Mouse (Mus musculus) intestine, embryonic 16.5 days (tissue): Measurements from ENCODE around the gene Pip4k2a. TPM values are rescaled to one million over a fixed set of nuclear protein-coding genes. Genes with fewer than 3 reads are reported as not detected.

Experiments used
- ATAC-seq: fragments of 200-750 bp; cut with Nextera tagmentation; 2 replicates; pipeline ENCODE4 v1.8.0; 2017; ENCODE audit warnings: moderate TSS enrichment, moderate library complexity
- H3K27ac ChIP-seq: fragments of 300-500 bp; sonication (generic); 2 replicates; pipeline ENCODE4 v1.5.1; 2014; ENCODE audit warnings: mild to moderate bottlenecking, low read length
- H3K27me3 ChIP-seq: fragments of 300-500 bp; sonication (generic); replicated peaks from 2 replicates; pipeline ENCODE4 v1.6.1; 2014; ENCODE audit warnings: low read length, control low read depth, mixed read lengths; ENCODE audit not compliant: control insufficient read depth, insufficient read depth
- H3K36me3 ChIP-seq: fragments of 300-500 bp; sonication (generic); 2 replicates; pipeline ENCODE4 v1.6.1; 2014; ENCODE audit warnings: low read length, control low read depth; ENCODE audit not compliant: control insufficient read depth, insufficient read depth
- H3K4me1 ChIP-seq: fragments of 300-500 bp; sonication (generic); 2 replicates; pipeline ENCODE4 v1.6.1; 2014; ENCODE audit warnings: low read length, control low read depth, mixed read lengths; ENCODE audit not compliant: control insufficient read depth, insufficient read depth
- H3K4me2 ChIP-seq: fragments of 300-500 bp; sonication (generic); 2 replicates; pipeline ENCODE4 v1.6.1; 2014; ENCODE audit warnings: low read depth, low read length, control low read depth
- H3K4me3 ChIP-seq: fragments of 300-500 bp; sonication (generic); 2 replicates; pipeline ENCODE4 v1.5.1; 2014; ENCODE audit warnings: mild to moderate bottlenecking, low read length
- H3K9ac ChIP-seq: fragments of 300-500 bp; sonication (generic); 2 replicates; pipeline ENCODE4 v1.6.1; 2014; ENCODE audit warnings: low read depth, low read length
- H3K9me3 ChIP-seq: fragments of 300-500 bp; sonication (generic); 2 replicates; pipeline ENCODE4 v1.6.1; 2016; ENCODE audit warnings: low read length, control low read depth; ENCODE audit not compliant: control insufficient read depth
- WGBS: fragments of 180-500 bp; shearing (Covaris S2); extraction: QIAGEN DNeasy Blood & Tissue Kit; methylation state at CpG from one replicate; pipeline ENCODE4 v1.1.7; 2014; 5-methylcytosine and 5-hydroxymethylcytosine counted together
- polyA plus RNA-seq: library from polyadenylated mRNA; unstranded; fragments of >200 nt; fragmentation: Nextera tagmentation; extraction: Ambion mirVana; gene quantifications from 2 replicates; pipeline ENCODE4 v1.2.1, GENCODE M21; 2015

The Pip4k2a gene
- polyA plus RNA-seq, 1 experiment from 2014 or later, result 7.6 TPM

- Histone ChIP-seq H3K36me3 (no peaks in the 10 kb centered on the region), H3K4me3 (no peak overlapping the region), H3K9ac (no peak overlapping the region; the same call in 1 of the 2 replicates), H3K9me3 (no peaks in the 10 kb centered on the region), H3K27ac (no peak overlapping the region), H3K4me2 (no peak overlapping the region), H3K4me1 (peaks cover 10% of the 10 kb centered on the region), H3K27me3 (no peaks in the 10 kb centered on the region)
- WGBS, result 31% methylated on average over 7 of the region's 7 CpGs
- ATAC-seq, result no peak
These were observed 45.7 kb downstream of the Pip4k2a start for GRCm38 (mm10) chr2:18952102-18952673.

GRCm38 (mm10) chr2:18950758-18951157 is 47.2 kb downstream of the Pip4k2a start:
- Histone ChIP-seq H3K9ac (no peak overlapping the region), H3K27ac (no peak overlapping the region), H3K4me2 (no peak overlapping the region), H3K4me1 (peaks cover 10% of the 10 kb centered on the region), H3K36me3 (no peaks in the 10 kb centered on the region), H3K27me3 (no peaks in the 10 kb centered on the region), H3K9me3 (no peaks in the 10 kb centered on the region), H3K4me3 (no peak overlapping the region)
- 77% methylated on average over 2 of the region's 2 CpGs for WGBS
- ATAC-seq, result no peak

- Histone ChIP-seq H3K4me3 (no peak overlapping the region), H3K9me3 (no peaks in the 10 kb centered on the region), H3K27ac (no peak overlapping the region), H3K36me3 (no peaks in the 10 kb centered on the region), H3K4me2 (no peak overlapping the region), H3K4me1 (peaks cover 10% of the 10 kb centered on the region), H3K9ac (no peak overlapping the region), H3K27me3 (no peaks in the 10 kb centered on the region)
- no peak for ATAC-seq
- 84% methylated on average over 7 of the region's 7 CpGs for WGBS
These were observed 49.2 kb downstream of the Pip4k2a start for GRCm38 (mm10) chr2:18948741-18949140.

GRCm38 (mm10) chr2:18947669-18948459 is 50.1 kb downstream of the Pip4k2a start:
- H3K36me3 ChIP-seq, result no peaks in the 10 kb centered on the region
- no peaks in the 10 kb centered on the region for H3K27me3 ChIP-seq
- 49% methylated on average over 7 of the region's 7 CpGs for WGBS
- no peak overlapping the region for H3K4me2 ChIP-seq
- no peak overlapping the region for H3K4me3 ChIP-seq
- peaks cover 6% of the 10 kb centered on the region for H3K4me1 ChIP-seq
- no peak for ATAC-seq
- no peaks in the 10 kb centered on the region for H3K9me3 ChIP-seq
- no peak overlapping the region for H3K27ac ChIP-seq
- H3K9ac ChIP-seq, result no peak overlapping the region

GRCm38 (mm10) chr2:18945438-18945837 is 52.5 kb downstream of the Pip4k2a start:
- ATAC-seq, result no peak
- no peaks in the 10 kb centered on the region for H3K36me3 ChIP-seq
- peaks cover 6% of the 10 kb centered on the region for H3K4me1 ChIP-seq
- H3K9me3 ChIP-seq, result no peaks in the 10 kb centered on the region
- H3K4me2 ChIP-seq, result no peak overlapping the region
- H3K4me3 ChIP-seq, result no peak overlapping the region
- H3K27ac ChIP-seq, result no peak overlapping the region
- H3K27me3 ChIP-seq, result no peaks in the 10 kb centered on the region
- H3K9ac ChIP-seq, result no peak overlapping the region
- 84% methylated on average over 1 of the region's 1 CpGs for whole genome bisulfite sequencing

- no peak for ATAC-seq
- H3K36me3 ChIP-seq, result no peaks in the 10 kb centered on the region
- no peak overlapping the region for H3K4me2 ChIP-seq
- H3K9ac ChIP-seq, result no peak overlapping the region
- no peaks in the 10 kb centered on the region for H3K9me3 ChIP-seq
- no peak overlapping the region for H3K4me3 ChIP-seq
- peaks cover 15% of the 10 kb centered on the region for H3K4me1 ChIP-seq
- H3K27me3 ChIP-seq, result no peaks in the 10 kb centered on the region
- 84% methylated on average over 2 of the region's 2 CpGs for WGBS
- no peak overlapping the region for H3K27ac ChIP-seq
These were observed 54.0 kb downstream of the Pip4k2a start for GRCm38 (mm10) chr2:18943930-18944329.

GRCm38 (mm10) chr2:18943366-18943765 is 54.6 kb downstream of the Pip4k2a start:
- no peak for ATAC-seq
- H3K4me3 ChIP-seq, result no peak overlapping the region
- H3K4me1 ChIP-seq, result peaks cover 19% of the 10 kb centered on the region
- no peaks in the 10 kb centered on the region for H3K9me3 ChIP-seq
- H3K36me3 ChIP-seq, result no peaks in the 10 kb centered on the region
- H3K9ac ChIP-seq, result no peak overlapping the region
- H3K27me3 ChIP-seq, result no peaks in the 10 kb centered on the region
- 73% methylated on average over 4 of the region's 4 CpGs for WGBS
- H3K4me2 ChIP-seq, result no peak overlapping the region
- no peak overlapping the region for H3K27ac ChIP-seq

GRCm38 (mm10) chr2:18940693-18941270 is 57.1 kb downstream of the Pip4k2a start:
- H3K4me1 ChIP-seq, result peaks cover 38% of the 10 kb centered on the region

GRCm38 (mm10) chr2:18938923-18939329 is 59.0 kb downstream of the Pip4k2a start:
- Histone ChIP-seq H3K27ac (peak overlapping the region; percentile 46; the same call in 1 of the 2 replicates), H3K9me3 (no peaks in the 10 kb centered on the region), H3K27me3 (no peaks in the 10 kb centered on the region), H3K36me3 (no peaks in the 10 kb centered on the region), H3K4me2 (no peak overlapping the region), H3K4me1 (peaks cover 38% of the 10 kb centered on the region), H3K9ac (no peak overlapping the region), H3K4me3 (no peak overlapping the region)
- 34% methylated on average over 8 of the region's 8 CpGs for WGBS
- no peak for ATAC-seq

More at GRCm38 (mm10) chr2:18940693-18941270, 57.1 kb downstream of the Pip4k2a start:
- H3K9me3 ChIP-seq, result no peaks in the 10 kb centered on the region
- no peaks in the 10 kb centered on the region for H3K36me3 ChIP-seq
- ATAC-seq, result no peak
- 57% methylated on average over 12 of the region's 12 CpGs for WGBS
- H3K27me3 ChIP-seq, result no peaks in the 10 kb centered on the region
- H3K4me3 ChIP-seq, result no peak overlapping the region
- no peak overlapping the region for H3K9ac ChIP-seq
- peak overlapping the region; percentile 25; the same call in 1 of the 2 replicates for H3K4me2 ChIP-seq
- no peak overlapping the region for H3K27ac ChIP-seq
